Mouse (Mus musculus) midbrain, postnatal 0 days (tissue): ENCODE results near the gene Cluap1. TPM values are rescaled to one million over a fixed set of nuclear protein-coding genes. Genes with fewer than 3 reads are reported as not detected.

Experiments used
- ATAC-seq: fragments of 200-750 bp; cut with Nextera tagmentation; 2 replicates; pipeline ENCODE4 v1.8.0; 2017; ENCODE audit warnings: moderate number of reproducible peaks, mild to moderate bottlenecking, moderate TSS enrichment, moderate library complexity; ENCODE audit not compliant: low FRiP score
- DNase-seq: peaks from one replicate; pipeline ENCODE4 v3.0.0-alpha.2; 2015; ENCODE audit warnings: low spot score
- H3K27ac ChIP-seq: fragments of 300-500 bp; sonication (generic); 2 replicates; pipeline ENCODE4 v1.5.1; 2014; ENCODE audit warnings: low read depth, mild to moderate bottlenecking, low read length, mixed read lengths
- H3K27me3 ChIP-seq: fragments of 300-500 bp; sonication (generic); 2 replicates; pipeline ENCODE4 v1.6.1; 2014; ENCODE audit warnings: low read length, control low read depth, mixed read lengths; ENCODE audit not compliant: insufficient read depth
- H3K36me3 ChIP-seq: fragments of 300-500 bp; sonication (generic); 2 replicates; pipeline ENCODE4 v1.6.1; 2014; ENCODE audit warnings: low read length, control low read depth, mixed read lengths; ENCODE audit not compliant: insufficient read depth
- H3K4me1 ChIP-seq: fragments of 300-500 bp; sonication (generic); 2 replicates; pipeline ENCODE4 v1.6.1; 2014; ENCODE audit warnings: mild to moderate bottlenecking, control low read depth, antibody characterized with exemption, low read length, mixed read lengths; ENCODE audit not compliant: insufficient read depth
- H3K4me2 ChIP-seq: fragments of 300-500 bp; sonication (generic); 2 replicates; pipeline ENCODE4 v1.6.1; 2014; ENCODE audit warnings: low read depth, mild to moderate bottlenecking, low read length, mixed read lengths; ENCODE audit not compliant: poor library complexity, severe bottlenecking
- H3K4me3 ChIP-seq: fragments of 300-500 bp; sonication (generic); 2 replicates; pipeline ENCODE4 v1.5.1; 2014; ENCODE audit warnings: low read depth, mild to moderate bottlenecking, low read length, moderate library complexity
- H3K9ac ChIP-seq: fragments of 300-500 bp; sonication (generic); replicated peaks from 2 replicates; pipeline ENCODE4 v1.6.1; 2014; ENCODE audit warnings: mild to moderate bottlenecking, low read length, moderate library complexity, mixed read lengths; ENCODE audit not compliant: poor library complexity, severe bottlenecking
- H3K9me3 ChIP-seq: fragments of 300-500 bp; sonication (generic); 2 replicates; pipeline ENCODE4 v1.6.1; 2016; ENCODE audit warnings: low read length, control low read depth
- CTCF ChIP-seq: IDR thresholded peaks from 2 replicates; pipeline ENCODE4 v1.5.1; 2016; ENCODE audit warnings: antibody characterized with exemption, mild to moderate bottlenecking
- WGBS: fragments of 180-500 bp; shearing (Covaris S2); extraction: QIAGEN DNeasy Blood & Tissue Kit; methylation state at CpG from one replicate; pipeline ENCODE4 v1.1.7; 2014; 5-methylcytosine and 5-hydroxymethylcytosine counted together
- polyA plus RNA-seq: library from polyadenylated mRNA; unstranded; fragments of >200 nt; fragmentation: Nextera tagmentation; extraction: Ambion mirVana; gene quantifications from 2 replicates; pipeline ENCODE4 v1.2.1, GENCODE M21; 2015
- total RNA-seq: library from RNA; depleted of rRNA; stranded (reverse); fragments of >200 nt; gene quantifications from 2 replicates; pipeline ENCODE4 v1.2.3, GENCODE M21; 2014

Gene Cluap1
- total and polyA plus RNA-seq, 2 experiments from 2014 or later: 24.7 to 49.6 TPM

DNA sequence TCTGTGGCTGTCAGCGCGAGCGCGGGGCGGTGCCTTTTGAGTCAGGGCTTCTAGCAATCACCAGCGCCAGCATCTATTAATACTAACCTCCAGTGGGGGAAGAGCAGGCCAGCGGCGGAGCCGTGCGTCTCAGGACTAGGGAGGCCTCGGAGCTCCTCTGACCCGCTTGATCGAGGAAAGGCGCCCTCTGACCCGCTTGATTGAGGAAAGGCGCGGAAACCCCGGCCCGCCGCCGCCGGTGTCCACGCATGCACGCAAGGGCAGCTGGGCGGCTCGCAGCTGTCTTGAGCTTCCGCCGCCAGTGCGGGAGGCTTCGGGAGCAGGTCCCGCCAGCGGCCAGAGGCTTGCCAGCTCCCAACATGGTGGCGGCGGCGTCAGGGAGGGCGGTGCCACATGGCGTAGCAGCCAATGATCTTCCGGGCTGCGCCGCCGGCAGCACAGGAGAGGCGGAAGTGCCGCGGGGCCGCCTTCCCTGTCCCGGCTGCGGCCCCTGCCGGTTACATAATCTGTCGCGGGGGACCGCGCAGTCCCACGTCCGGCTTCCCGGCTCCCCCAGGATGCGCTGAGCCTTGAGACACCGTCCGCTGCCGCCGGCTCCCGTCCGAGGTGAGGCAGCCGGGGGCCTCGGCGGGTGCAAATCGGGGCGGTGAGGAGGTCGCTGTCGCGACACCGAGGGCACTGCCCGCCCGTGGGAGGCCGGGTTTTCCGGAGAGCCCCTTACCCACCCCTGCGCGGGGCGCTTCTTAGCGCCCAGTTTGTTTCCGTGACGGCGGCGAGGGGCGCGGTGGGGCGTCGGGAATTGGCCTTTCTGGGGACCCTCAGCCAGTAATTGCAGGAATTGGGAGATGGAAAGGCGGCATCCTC is 24.2 kb upstream of the Cluap1 start, which contains the start of the genes Zfp597 and Gm20695:
Zfp597 (minus strand) TSS at position 361 of the 864 bp plus-strand sequence.
Gm20695 (plus strand) TSS at position 448 of the 864 bp plus-strand sequence.
- Histone ChIP-seq H3K9ac (peak within 1 kb of the TSS; percentile 93), H3K4me2 (peak within 1 kb of the TSS; percentile 73), H3K36me3 (peaks cover 4% of the 10 kb centered on the region; the same call in 1 of the 2 replicates), H3K4me1 (peaks cover 8% of the 10 kb centered on the region; the same call in 1 of the 2 replicates), H3K9me3 (no peaks in the 10 kb centered on the region), H3K4me3 (peak within 1 kb of the TSS; percentile 99), H3K27ac (peak within 1 kb of the TSS; percentile 92), H3K27me3 (no peaks in the 10 kb centered on the region)
- TF ChIP-seq CTCF: peak; percentile 50
- WGBS: under 1% methylated on average over 78 of the region's 88 CpGs
- peak; percentile 96 for DNase-seq
- peak; percentile 98 for ATAC-seq

DNA sequence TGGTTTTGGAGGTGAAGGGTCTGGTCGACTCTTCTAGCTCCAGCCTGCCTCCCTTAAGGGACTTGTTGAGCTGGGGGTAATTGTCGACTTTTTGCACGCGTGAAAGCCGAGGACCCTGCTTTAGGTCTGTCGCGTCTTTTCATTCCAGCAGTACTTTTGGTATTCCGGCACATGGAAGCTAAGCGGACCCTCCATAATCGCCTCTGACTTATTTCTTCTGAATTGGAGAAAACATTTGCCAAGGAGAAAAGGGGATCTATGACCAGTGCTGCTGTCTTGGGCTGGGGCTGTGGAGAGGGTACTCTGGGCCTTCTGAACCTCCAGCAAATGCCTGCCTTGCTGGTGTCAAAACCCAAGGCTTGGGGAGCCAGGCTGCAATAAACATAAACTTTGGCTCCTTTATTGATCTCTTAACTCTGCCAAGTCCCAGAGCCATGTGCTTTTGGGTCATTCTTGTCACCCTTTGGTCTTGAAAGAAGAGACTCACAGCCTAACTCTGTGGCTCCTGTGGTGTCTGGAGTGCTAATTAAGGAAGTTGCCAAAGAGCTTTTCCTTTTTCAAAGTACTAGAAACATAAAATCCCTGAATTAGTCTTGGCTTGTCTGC is 23.4 kb upstream of the Cluap1 start:
- Histone ChIP-seq H3K4me3 (peak overlapping the region; percentile 99), H3K27ac (peak overlapping the region; percentile 92), H3K9ac (peak overlapping the region; percentile 93), H3K36me3 (peaks cover 2% of the 10 kb centered on the region; the same call in 1 of the 2 replicates), H3K27me3 (no peaks in the 10 kb centered on the region), H3K9me3 (no peaks in the 10 kb centered on the region), H3K4me1 (peaks cover 8% of the 10 kb centered on the region; the same call in 1 of the 2 replicates), H3K4me2 (peak overlapping the region; percentile 73)
- TF ChIP-seq CTCF: no peak
- DNase-seq (peak; percentile 19), ATAC-seq (peak; percentile 8)
- 3% methylated on average over 10 of the region's 10 CpGs for WGBS

DNA sequence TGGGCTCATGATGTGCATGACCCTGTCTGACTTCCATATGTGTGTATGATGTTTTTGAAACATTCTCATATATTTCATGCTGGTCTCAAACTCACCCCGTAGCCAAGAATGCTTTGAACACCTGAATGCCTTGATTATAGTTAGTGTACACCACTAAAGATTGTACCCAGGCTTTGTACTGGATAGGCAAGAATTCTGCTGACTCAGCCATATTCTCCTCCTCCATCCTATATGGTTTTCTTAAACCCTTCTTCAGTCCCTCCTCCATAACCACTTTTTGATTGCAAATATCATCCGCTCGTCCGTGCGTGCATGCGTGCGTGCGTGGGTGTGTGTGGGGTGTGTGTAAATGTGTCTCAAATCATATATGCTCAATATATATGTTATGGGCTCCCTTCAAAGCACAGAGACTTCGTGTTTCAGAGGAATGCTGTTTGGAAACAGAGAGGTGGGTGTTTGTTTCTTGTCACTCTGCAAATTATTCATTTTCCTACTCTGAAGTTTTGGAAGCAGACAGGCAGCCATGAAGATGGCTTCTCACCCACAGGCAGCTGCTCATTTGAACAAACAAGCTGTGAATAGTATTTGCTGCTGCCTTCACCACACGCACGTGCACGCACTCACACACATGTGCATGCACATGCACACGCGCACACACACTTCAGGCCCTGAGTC is 16.8 kb upstream of the Cluap1 start:
- H3K27ac ChIP-seq: no peak overlapping the region
- H3K9ac ChIP-seq: no peak overlapping the region
- no peaks in the 10 kb centered on the region for H3K4me1 ChIP-seq
- TF ChIP-seq CTCF: no peak
- no peak overlapping the region for H3K4me2 ChIP-seq
- no peaks in the 10 kb centered on the region for H3K27me3 ChIP-seq
- H3K36me3 ChIP-seq: peaks cover 15% of the 10 kb centered on the region
- WGBS: 97% methylated on average over 14 of the region's 14 CpGs
- H3K4me3 ChIP-seq: no peak overlapping the region
- no peak for ATAC-seq
- DNase-seq: no peak
- H3K9me3 ChIP-seq: no peaks in the 10 kb centered on the region

DNA sequence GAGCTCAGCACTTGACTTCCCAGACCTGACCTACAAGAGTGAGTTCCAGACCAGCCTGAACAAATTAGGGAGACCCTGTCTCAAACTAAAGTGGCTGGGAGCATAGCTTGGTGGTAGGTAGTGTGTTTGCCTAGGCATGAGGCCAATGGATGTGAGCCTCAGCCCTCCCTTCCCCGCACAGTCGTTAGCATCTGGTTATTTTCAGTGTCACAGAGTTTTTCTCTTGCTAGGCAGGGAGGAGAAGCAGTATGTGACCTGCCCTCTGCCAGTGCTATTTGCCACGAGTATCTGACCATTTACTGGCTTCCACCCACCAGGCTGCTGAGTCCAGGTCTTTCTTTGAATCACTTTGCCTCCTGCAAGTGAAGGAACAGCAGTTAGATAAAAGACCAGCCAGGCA is 14.9 kb upstream of the Cluap1 start:
- H3K27ac ChIP-seq: no peak overlapping the region
- H3K4me2 ChIP-seq: no peak overlapping the region
- H3K4me1 ChIP-seq: no peaks in the 10 kb centered on the region
- no peaks in the 10 kb centered on the region for H3K9me3 ChIP-seq
- DNase-seq (no peak), ATAC-seq (no peak)
- no peak overlapping the region for H3K9ac ChIP-seq
- TF ChIP-seq CTCF: no peak
- H3K27me3 ChIP-seq: no peaks in the 10 kb centered on the region
- 86% methylated on average over 3 of the region's 3 CpGs for WGBS
- no peak overlapping the region for H3K4me3 ChIP-seq
- H3K36me3 ChIP-seq: peaks cover 28% of the 10 kb centered on the region

DNA sequence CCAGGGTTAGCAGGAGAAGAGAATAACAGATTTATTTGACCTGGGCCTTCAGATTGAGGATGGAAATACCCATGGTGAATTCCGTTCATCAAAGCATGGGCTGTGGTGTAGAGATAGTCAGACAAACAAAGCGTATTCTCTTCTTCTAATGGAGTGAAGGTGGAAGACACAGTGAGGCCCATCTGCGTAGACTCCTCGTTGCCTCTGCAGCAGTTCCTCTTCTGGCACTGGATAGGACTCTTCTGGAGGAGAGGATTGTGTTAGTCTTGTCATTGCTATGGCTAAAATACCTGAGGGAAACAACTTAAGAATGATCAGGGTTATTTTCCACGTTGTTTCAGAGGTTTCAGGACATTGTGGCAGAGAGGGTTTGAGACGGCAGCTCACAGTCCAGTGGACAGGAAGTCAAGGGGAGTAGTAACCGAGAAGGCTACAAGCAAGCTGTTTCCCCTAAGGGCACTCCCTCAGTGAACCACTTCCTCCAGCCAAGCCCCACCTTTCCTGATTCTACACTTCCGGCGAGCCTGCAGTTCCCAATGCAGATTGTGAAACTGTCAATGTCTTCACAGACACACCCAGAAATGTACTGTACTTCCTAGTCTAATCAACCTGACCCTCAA is 13.3 kb upstream of the Cluap1 start:
- WGBS: 85% methylated on average over 9 of the region's 9 CpGs
- peaks cover 43% of the 10 kb centered on the region for H3K36me3 ChIP-seq
- DNase-seq (peak; percentile 2), ATAC-seq (no peak)
- no peaks in the 10 kb centered on the region for H3K27me3 ChIP-seq
- no peak for TF ChIP-seq CTCF
- H3K27ac ChIP-seq: no peak overlapping the region
- H3K9me3 ChIP-seq: no peaks in the 10 kb centered on the region
- H3K4me2 ChIP-seq: no peak overlapping the region
- no peaks in the 10 kb centered on the region for H3K4me1 ChIP-seq
- no peak overlapping the region for H3K9ac ChIP-seq
- H3K4me3 ChIP-seq: no peak overlapping the region
